Mouse (Mus musculus) 3T3-L1 (cell line): ENCODE data around the gene Fbxw21.
"Not testable (repeated sequence)": the region's sequence is repeated elsewhere in the genome, so short reads cannot be mapped to it uniquely, and the experiment has no call there.

ENCODE experiments used
- DNase-seq: peaks from one replicate; pipeline ENCODE4 v3.0.0-alpha.2; 2015; ENCODE audit warnings: low read depth, low spot score

The Fbxw21 gene

GRCm38 (mm10) chr9:109161941-109162340, at the start of gene Fbxw21:
Fbxw21 (minus strand) TSS chr9:109162041.
- DNase-seq: no peak

- DNase-seq: not testable (repeated sequence)
Observed at GRCm38 (mm10) chr9:109201347-109201746, 39.5 kb upstream of the Fbxw21 start.

GRCm38 (mm10) chr9:109200349-109200748, 38.5 kb upstream of the Fbxw21 start:
- DNase-seq: no peak

- no peak for DNase-seq
Observed at GRCm38 (mm10) chr9:109199353-109199752, 37.5 kb upstream of the Fbxw21 start.

- not testable (repeated sequence) for DNase-seq
Observed at GRCm38 (mm10) chr9:109195875-109196274, 34.0 kb upstream of the Fbxw21 start, which contains the start of gene Fbxw13. Fbxw13 (minus strand) TSS chr9:109195975.

- no peak for DNase-seq
Observed at GRCm38 (mm10) chr9:109177208-109177607, 15.4 kb upstream of the Fbxw21 start.

- DNase-seq: no peak
Observed at GRCm38 (mm10) chr9:109176301-109176700, 14.5 kb upstream of the Fbxw21 start.

- DNase-seq: no peak
Observed at GRCm38 (mm10) chr9:109167316-109167715, 5.5 kb upstream of the Fbxw21 start.

GRCm38 (mm10) chr9:109140414-109140813, 21.4 kb downstream of the Fbxw21 start:
- not testable (repeated sequence) for DNase-seq

GRCm38 (mm10) chr9:109130076-109130475, 31.8 kb downstream of the Fbxw21 start:
- DNase-seq: no peak

GRCm38 (mm10) chr9:109128211-109128610, 33.6 kb downstream of the Fbxw21 start:
- peak; percentile 62 for DNase-seq

- DNase-seq: no peak
Observed at GRCm38 (mm10) chr9:109127076-109127475, 34.8 kb downstream of the Fbxw21 start.

- no peak for DNase-seq
Observed at GRCm38 (mm10) chr9:109125481-109125880, 36.4 kb downstream of the Fbxw21 start.

- no peak for DNase-seq
Observed at GRCm38 (mm10) chr9:109125043-109125442, 36.8 kb downstream of the Fbxw21 start.

GRCm38 (mm10) chr9:109124164-109124563, 37.7 kb downstream of the Fbxw21 start:
- no peak for DNase-seq

- peak; percentile 41 for DNase-seq
Observed at GRCm38 (mm10) chr9:109123266-109123665, 38.6 kb downstream of the Fbxw21 start.

- peak; percentile 65 for DNase-seq
Observed at GRCm38 (mm10) chr9:109122553-109123085, 39.2 kb downstream of the Fbxw21 start.

- no peak for DNase-seq
Observed at GRCm38 (mm10) chr9:109120956-109121355, 40.9 kb downstream of the Fbxw21 start.

GRCm38 (mm10) chr9:109119571-109119970, 42.3 kb downstream of the Fbxw21 start:
- DNase-seq: no peak

GRCm38 (mm10) chr9:109118106-109118505, 43.7 kb downstream of the Fbxw21 start:
- DNase-seq: no peak

GRCm38 (mm10) chr9:109116205-109116604, 45.6 kb downstream of the Fbxw21 start:
- no peak for DNase-seq

- DNase-seq: no peak
Observed at GRCm38 (mm10) chr9:109114871-109115270, 47.0 kb downstream of the Fbxw21 start.

GRCm38 (mm10) chr9:109114276-109114675, 47.6 kb downstream of the Fbxw21 start:
- no peak for DNase-seq

- DNase-seq: no peak
Observed at GRCm38 (mm10) chr9:109113331-109113730, 48.5 kb downstream of the Fbxw21 start.
